Mouse (Mus musculus) myocyte (in vitro differentiated cells): Measurements from ENCODE around the gene Tnks1bp1.

Experiments
- E2F4 ChIP-seq: IDR thresholded peaks from one replicate; pipeline ENCODE4 v1.6.1; 2011; ENCODE audit warnings: mild to moderate bottlenecking, control low read depth, moderate library complexity; ENCODE audit not compliant: insufficient read depth
- MAX ChIP-seq: IDR thresholded peaks from one replicate; pipeline ENCODE4 v1.6.1; 2011; ENCODE audit warnings: low read depth, mild to moderate bottlenecking, control low read depth
- MYOD1 ChIP-seq, 3 experiments: IDR thresholded peaks; one replicate each; pipeline ENCODE4 v1.6.1; 2011; ENCODE audit warnings: control low read depth in 2 of 3, low read depth in 2 of 3, mild to moderate bottlenecking in 2 of 3, moderate library complexity in 1 of 3; ENCODE audit not compliant: insufficient read length in 2 of 3, control insufficient read depth in 1 of 3
- MYOG ChIP-seq, 3 experiments: IDR thresholded peaks; one replicate each; pipeline ENCODE4 v1.6.1; 2011; ENCODE audit warnings: control low read depth in 2 of 3, low read depth in 2 of 3, mild to moderate bottlenecking in 2 of 3; ENCODE audit not compliant: insufficient read length in 2 of 3, control insufficient read depth in 1 of 3, insufficient read depth in 1 of 3
- POLR2A ChIP-seq: IDR thresholded peaks from one replicate; pipeline ENCODE4 v1.6.1; 2011; ENCODE audit warnings: low read depth, mild to moderate bottlenecking, control low read depth, moderate library complexity; ENCODE audit not compliant: insufficient read length
- POLR2AphosphoS2 ChIP-seq: IDR thresholded peaks from one replicate; pipeline ENCODE4 v1.6.1; 2011; ENCODE audit warnings: low read depth, control low read depth; ENCODE audit not compliant: insufficient read length
- REST ChIP-seq: IDR thresholded peaks from one replicate; pipeline ENCODE4 v1.6.1; 2011; ENCODE audit warnings: mild to moderate bottlenecking, control low read depth, moderate library complexity; ENCODE audit not compliant: insufficient read depth, insufficient read length
- TCF12 ChIP-seq: IDR thresholded peaks from one replicate; pipeline ENCODE4 v1.6.1; 2011; ENCODE audit warnings: mild to moderate bottlenecking, control low read depth; ENCODE audit not compliant: poor library complexity, insufficient read depth, severe bottlenecking
- TCF3 ChIP-seq: IDR thresholded peaks from one replicate; pipeline ENCODE4 v1.6.1; 2011; ENCODE audit warnings: low read depth, control low read depth; ENCODE audit not compliant: insufficient read length
- USF1 ChIP-seq: IDR thresholded peaks from one replicate; pipeline ENCODE4 v1.6.1; 2011; ENCODE audit warnings: low read depth, mild to moderate bottlenecking, control low read depth, moderate library complexity

GRCm38 (mm10) chr2:85056711-85057110, 8.9 kb downstream of the Tnks1bp1 start:
- TF ChIP-seq E2F4 (no peak), MAX (no peak), REST (no peak), POLR2A (no peak), USF1 (no peak), MYOD1 (IDR thresholded peaks at IDR 0.05; ENCODE audit: control insufficient read depth in 1 of 3, insufficient read length in 2 of 3, low read depth in 2 of 3) (no peak), TCF3 (no peak), TCF12 (no peak), POLR2AphosphoS2 (no peak), MYOG (IDR thresholded peaks at IDR 0.05; ENCODE audit: control insufficient read depth in 1 of 3, insufficient read depth in 1 of 3, insufficient read length in 2 of 3, low read depth in 2 of 3) (no peak)
